Comparison of ENCODE assay signal across 8 mouse cellular contexts in the genomic region with DNA sequence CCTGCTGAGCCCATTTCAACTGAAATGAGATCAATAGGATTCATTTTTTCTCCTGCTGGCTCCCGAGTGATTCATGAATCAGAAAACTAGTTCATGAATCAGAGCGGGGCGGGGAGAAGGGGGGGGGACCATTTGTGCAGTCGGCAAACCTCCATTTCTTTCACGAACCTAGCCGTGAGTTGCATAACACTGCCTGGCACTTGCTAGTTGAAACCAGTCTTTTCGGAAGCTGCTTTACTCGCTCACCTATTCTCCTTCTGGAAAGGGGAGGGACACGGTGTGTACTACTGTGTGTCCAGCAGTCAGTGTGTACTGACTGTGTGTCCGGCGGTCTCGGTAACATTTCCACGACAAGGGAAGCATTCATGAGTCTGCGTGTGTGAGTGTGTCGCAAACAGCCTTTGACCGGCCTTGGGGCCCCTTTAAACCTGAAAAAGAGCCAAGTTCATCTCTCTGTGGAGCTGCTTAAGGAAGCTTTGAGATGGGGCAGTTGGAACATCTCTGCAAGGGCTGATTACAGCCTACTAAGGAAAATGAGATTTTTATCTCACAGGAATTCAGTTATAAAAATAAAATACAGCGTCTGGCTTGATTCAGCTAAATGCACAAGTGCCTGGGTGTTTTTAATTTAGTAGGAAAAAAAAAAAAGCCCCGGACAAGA.
DNase-seq lines count a peak whose midpoint lies in the region; ATAC-seq and TF ChIP-seq lines count a peak whose summit lies in the region.

No protein-coding gene starts in this region.

- WGBS in forebrain, embryonic 14.5 days: 3% methylated on average over 18 of the region's 18 CpGs
- 33% methylated on average over 18 of the region's 18 CpGs for WGBS in liver, embryonic 13.5 days (ENCODE audit: insufficient replicate concordance)

- intact Hi-C loops in heart, postnatal 10 days (cut with DNase I): loop anchor here (1.0 to 5.0 kb wide), 4 partner anchors 71 to 173 kb away; no protein-coding TSS in a partner anchor

- H3K9ac ChIP-seq in CH12.LX (ENCODE audit: insufficient read depth, low read depth): no peak overlapping the region
- H3K9ac ChIP-seq in forebrain, embryonic 14.5 days (ENCODE audit: low read length): peak overlapping the region; percentile 59
- H3K9ac ChIP-seq in liver, embryonic 13.5 days: peak overlapping the region; percentile 47

- dilution Hi-C loops in CH12.LX (cut with MboI; ENCODE audit: extremely low pct_ligation_motif_present, extremely low pct_unique_long_range_greater_than_20kb, low sequenced_read_pairs): no loop called here

- no peak for DNase-seq in CH12.LX (ENCODE audit: extremely low read depth)
- peak; percentile 92 for DNase-seq in brain, embryonic 14.5 days (ENCODE audit: low read depth)
- DNase-seq in forebrain, embryonic 14.5 days (ENCODE audit: low spot score): peak; percentile 89
- peak; percentile 75 to 76 for DNase-seq in heart, postnatal 10 days
- DNase-seq in kidney, postnatal 36 days: peak; percentile 70 to 85
- no peak for DNase-seq in liver, embryonic 13.5 days
- peak; percentile 57 for DNase-seq in urinary bladder, adult 2 months (ENCODE audit: low spot score)

- no peak overlapping the region for H3ac ChIP-seq in myocyte (ENCODE audit: control insufficient read depth, insufficient read length)

- no peaks in the 10 kb centered on the region for H3K36me3 ChIP-seq in CH12.LX (replicated peaks in 1 of 2; ENCODE audit: control insufficient read depth in 1 of 2, insufficient read depth in 1 of 2, low read length in 1 of 2)
- H3K36me3 ChIP-seq in forebrain, embryonic 14.5 days (ENCODE audit: control insufficient read depth, insufficient read depth, low read length): no peaks in the 10 kb centered on the region
- H3K36me3 ChIP-seq in liver, embryonic 13.5 days: no peaks in the 10 kb centered on the region
- no peaks in the 10 kb centered on the region for H3K36me3 ChIP-seq in myocyte (ENCODE audit: control insufficient read depth, insufficient read depth)

- no peak for TF ChIP-seq RAD21 in CH12.LX (IDR thresholded peaks at IDR 0.05; ENCODE audit: low read depth, low read length)

- no peak for TF ChIP-seq EP300 in CH12.LX (IDR thresholded peaks at IDR 0.05; ENCODE audit: low read length)

- H3K9me3 ChIP-seq in CH12.LX (replicated peaks; ENCODE audit: low read length): no peaks in the 10 kb centered on the region
- no peaks in the 10 kb centered on the region for H3K9me3 ChIP-seq in forebrain, embryonic 14.5 days (replicated peaks; ENCODE audit: control insufficient read depth, low read length)
- no peaks in the 10 kb centered on the region for H3K9me3 ChIP-seq in liver, embryonic 13.5 days (replicated peaks)

- peaks cover 13 to 21% of the 10 kb centered on the region in 2 experiments for H3K4me1 ChIP-seq in CH12.LX (ENCODE audit: control insufficient read depth in 1 of 2, insufficient read depth in 2 of 2)
- peaks cover 75% of the 10 kb centered on the region for H3K4me1 ChIP-seq in forebrain, embryonic 14.5 days (ENCODE audit: control insufficient read depth, insufficient read depth, low read length)
- H3K4me1 ChIP-seq in liver, embryonic 13.5 days (replicated peaks): peaks cover 76% of the 10 kb centered on the region

- in situ Hi-C loops in CH12.LX (cut with MboI; ENCODE audit: low pct_ligation_motif_present, low pct_unique_long_range_greater_than_20kb, low sequenced_read_pairs): loop anchor here (10.0 kb wide), 1 partner anchor 51 kb away; no protein-coding TSS in a partner anchor

- no peak overlapping the region for H3K27ac ChIP-seq in CH12.LX (ENCODE audit: insufficient read depth, low read depth)
- peak overlapping the region; percentile 99 for H3K27ac ChIP-seq in forebrain, embryonic 14.5 days (ENCODE audit: low read depth, low read length)
- H3K27ac ChIP-seq in liver, embryonic 13.5 days: peak overlapping the region; percentile 83

- H3K4me3 ChIP-seq in CH12.LX (replicated peaks in 1 of 3; ENCODE audit: low read depth in 2 of 3, low read length in 2 of 3, poor library complexity in 1 of 3) (no peak overlapping the region), myocyte (peak overlapping the region; percentile 25)
- H3K4me3 ChIP-seq in forebrain, embryonic 14.5 days (ENCODE audit: low read depth, low read length): 0 out of 2 replicates have a peak overlapping the region, but pooled peaks have one; percentile 8
- no peak overlapping the region for H3K4me3 ChIP-seq in liver, embryonic 13.5 days (replicated peaks)

- no peaks in the 10 kb centered on the region for H3K79me2 ChIP-seq in CH12.LX (replicated peaks; ENCODE audit: control insufficient read depth, extremely low read depth, insufficient read depth, poor library complexity, severe bottlenecking)
- no peaks in the 10 kb centered on the region for H3K79me2 ChIP-seq in myocyte (ENCODE audit: control insufficient read depth, insufficient read depth)

- H3K27me3 ChIP-seq in CH12.LX (replicated peaks): no peaks in the 10 kb centered on the region
- no peaks in the 10 kb centered on the region for H3K27me3 ChIP-seq in forebrain, embryonic 14.5 days (replicated peaks; ENCODE audit: control insufficient read depth, insufficient read depth, low read length)
- H3K27me3 ChIP-seq in liver, embryonic 13.5 days: no peaks in the 10 kb centered on the region
- H3K27me3 ChIP-seq in myocyte (ENCODE audit: control insufficient read depth, insufficient read depth, insufficient read length): no peaks in the 10 kb centered on the region

- no peak for TF ChIP-seq POLR2A in CH12.LX (IDR thresholded peaks at IDR 0.05; ENCODE audit: low read depth, low read length)
- TF ChIP-seq POLR2A in brain, embryonic 14.5 days (IDR thresholded peaks at IDR 0.05; ENCODE audit: borderline replicate concordance, extremely low read depth, insufficient read depth, insufficient read length, poor library complexity, severe bottlenecking): no peak
- TF ChIP-seq POLR2A in myocyte (IDR thresholded peaks at IDR 0.05; ENCODE audit: insufficient read length, low read depth): peak; percentile 27

- ATAC-seq in forebrain, embryonic 14.5 days: peak; percentile 0; the same call in 1 of the 2 replicates
- no peak for ATAC-seq in liver, embryonic 13.5 days (ENCODE audit: low read depth)

- H3K4me2 ChIP-seq in CH12.LX (ENCODE audit: insufficient read depth, low read depth, poor library complexity, severe bottlenecking): no peak overlapping the region
- H3K4me2 ChIP-seq in forebrain, embryonic 14.5 days (ENCODE audit: low read length): peak overlapping the region; percentile 51
- peak overlapping the region; percentile 56 for H3K4me2 ChIP-seq in liver, embryonic 13.5 days
- peak overlapping the region; percentile 100 for H3K4me2 ChIP-seq in myocyte (ENCODE audit: low read depth)

- no peak for TF ChIP-seq CTCF in CH12.LX (conservative IDR thresholded peaks at IDR 0.05 in 1 of 2, IDR thresholded peaks at IDR 0.05 in 1 of 2; ENCODE audit: low read depth in 2 of 2, low read length in 2 of 2)
- no peak for TF ChIP-seq CTCF in brain, embryonic 14.5 days (IDR thresholded peaks at IDR 0.05; ENCODE audit: borderline replicate concordance, extremely low read depth, insufficient read depth, insufficient read length)

TF ChIP-seq in CH12.LX, 34 proteins besides CTCF, POLR2A, EP300 and RAD21:
- 0 out of 2 replicates have a peak, but pooled peaks have one; percentile 20 for TF ChIP-seq RCOR1 (conservative IDR thresholded peaks at IDR 0.05; ENCODE audit: low read depth, low read length)
- no peak for TF ChIP-seq BHLHE40 (IDR thresholded peaks at IDR 0.05; ENCODE audit: low read depth, low read length)
- TF ChIP-seq ZC3H11A (IDR thresholded peaks at IDR 0.05; ENCODE audit: low read depth, low read length): no peak
- TF ChIP-seq TBP (conservative IDR thresholded peaks at IDR 0.05; ENCODE audit: low read depth, low read length): no peak
TF ChIP-seq in CH12.LX: peak in this region for 1.

TF ChIP-seq in myocyte, 11 proteins besides CTCF, POLR2A, EP300 and RAD21:
- TF ChIP-seq MYOD1 (IDR thresholded peaks at IDR 0.05; ENCODE audit: control insufficient read depth in 1 of 3, insufficient read length in 2 of 3, low read depth in 2 of 3): no peak
- no peak for TF ChIP-seq USF1 (IDR thresholded peaks at IDR 0.05; ENCODE audit: low read depth)
- no peak for TF ChIP-seq MYOG (IDR thresholded peaks at IDR 0.05; ENCODE audit: control insufficient read depth in 1 of 3, insufficient read depth in 1 of 3, insufficient read length in 2 of 3, low read depth in 2 of 3)
- no peak for TF ChIP-seq TCF12 (IDR thresholded peaks at IDR 0.05; ENCODE audit: insufficient read depth, poor library complexity, severe bottlenecking)
- peak; percentile 87 for TF ChIP-seq CEBPB (IDR thresholded peaks at IDR 0.05; ENCODE audit: insufficient read depth, poor library complexity, severe bottlenecking)

Comparison
In these comparisons a context has a peak if more than half of its experiments do, and no peak if none do; other contexts are left out.
1. DNase-seq: peak in brain, embryonic 14.5 days (single experiment), forebrain, embryonic 14.5 days (single experiment), heart, postnatal 10 days (2 of 2), kidney, postnatal 36 days (2 of 2) and urinary bladder, adult 2 months (single experiment); none in CH12.LX (single experiment) and liver, embryonic 13.5 days (single experiment).
2. H3K4me3 ChIP-seq: peak in forebrain, embryonic 14.5 days (single experiment) and myocyte (single experiment); none in CH12.LX (0 of 3) and liver, embryonic 13.5 days (single experiment).